Mouse (Mus musculus): ENCODE data around the gene Fas. TPM values are rescaled to one million over a fixed set of nuclear protein-coding genes. Genes with fewer than 3 reads are reported as not detected.

The Fas gene
- polyA plus RNA-seq (2012; rRNA removed) = 12.1 and 14.3 TPM in 2 replicates

DNA sequence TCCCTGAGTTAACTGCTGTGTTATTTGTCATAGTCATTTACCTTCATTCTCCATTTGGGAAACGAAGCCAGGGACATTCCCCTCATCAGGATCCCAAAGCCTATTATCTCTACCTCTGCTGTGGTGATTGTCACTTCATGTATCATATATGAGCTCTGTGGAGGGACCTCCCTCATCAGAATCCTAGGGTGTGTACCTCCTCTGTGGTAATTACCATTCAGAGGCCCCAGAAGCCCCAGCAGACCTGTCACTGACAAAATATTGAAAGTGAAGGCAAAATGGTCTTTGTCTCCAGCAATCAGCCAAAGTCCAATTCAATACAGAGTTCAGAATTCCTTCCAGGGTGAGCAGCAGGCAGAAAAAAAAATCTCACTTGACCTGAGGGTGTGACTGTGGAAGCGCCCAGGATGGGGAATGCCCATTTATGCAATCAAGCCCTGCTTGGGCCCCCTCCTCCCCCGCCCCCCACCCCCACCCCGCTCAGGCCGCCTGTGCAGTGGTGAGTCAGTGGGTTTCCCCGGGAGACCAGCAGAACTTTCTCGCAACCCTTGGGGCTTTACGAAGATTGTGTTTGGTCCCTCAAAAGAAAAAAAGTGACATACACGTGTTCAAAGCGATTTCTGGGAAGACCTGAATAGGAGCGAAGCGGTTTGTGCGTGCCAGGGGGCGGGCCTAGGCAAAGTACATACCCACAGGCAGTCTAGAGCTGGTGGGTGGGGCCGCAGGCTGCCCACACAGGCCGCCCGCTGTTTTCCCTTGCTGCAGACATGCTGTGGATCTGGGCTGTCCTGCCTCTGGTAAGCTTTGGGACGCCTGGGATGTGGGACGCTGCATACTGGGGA lies at the start of gene Fas:
Gene Fas, plus strand, starts transcription at position 719 of the 842 bp plus-strand sequence.
- WGBS = 8% methylated on average over 19 of the region's 19 CpGs
- peak within 1 kb of the TSS; percentile 59 for H3K27ac ChIP-seq (ENCODE audit: control insufficient read depth, insufficient read depth, low read length)
- H3K4me1 ChIP-seq (replicated peaks; ENCODE audit: control insufficient read depth, insufficient read depth, low read length) = peaks cover 37% of the 10 kb centered on the region
- H3K4me3 ChIP-seq (ENCODE audit: control insufficient read depth, insufficient read depth, low read length) = peak within 1 kb of the TSS; percentile 86
- peak; percentile 87 for DNase-seq
- H3K27me3 ChIP-seq (ENCODE audit: control insufficient read depth, insufficient read depth, low read length) = no peaks in the 10 kb centered on the region
- peak; percentile 93 for TF ChIP-seq POLR2A (IDR thresholded peaks at IDR 0.05; ENCODE audit: control insufficient read depth, extremely low read depth, insufficient read depth, low read length, poor library complexity)
- no peak for TF ChIP-seq CTCF (IDR thresholded peaks at IDR 0.05; ENCODE audit: borderline replicate concordance, control insufficient read depth, extremely low read depth, insufficient read depth, low read length, poor library complexity)
- no peaks in the 10 kb centered on the region for H3K36me3 ChIP-seq (ENCODE audit: control insufficient read depth, insufficient read depth, low read length)

- no peak for TF ChIP-seq CTCF (IDR thresholded peaks at IDR 0.05; ENCODE audit: borderline replicate concordance, control insufficient read depth, extremely low read depth, insufficient read depth, low read length, poor library complexity)
- no peak for TF ChIP-seq POLR2A (IDR thresholded peaks at IDR 0.05; ENCODE audit: control insufficient read depth, extremely low read depth, insufficient read depth, low read length, poor library complexity)
- H3K27ac ChIP-seq (ENCODE audit: control insufficient read depth, insufficient read depth, low read length) = no peak overlapping the region
- H3K27me3 ChIP-seq (ENCODE audit: control insufficient read depth, insufficient read depth, low read length) = no peaks in the 10 kb centered on the region
- 82% methylated on average over 15 of the region's 15 CpGs for WGBS
- H3K4me1 ChIP-seq (replicated peaks; ENCODE audit: control insufficient read depth, insufficient read depth, low read length) = peaks cover 3% of the 10 kb centered on the region; the same call in 1 of the 2 replicates
- DNase-seq = no peak
- H3K4me3 ChIP-seq (ENCODE audit: control insufficient read depth, insufficient read depth, low read length) = no peak overlapping the region
- peaks cover 49% of the 10 kb centered on the region for H3K36me3 ChIP-seq (ENCODE audit: control insufficient read depth, insufficient read depth, low read length)
Observed at GRCm38 (mm10) chr19:34241247-34241915, 49.1 kb upstream of the Fas start.

GRCm38 (mm10) chr19:34242925-34243324 lies 47.5 kb upstream of the Fas start:
- DNase-seq = no peak
- Histone ChIP-seq H3K36me3 (ENCODE audit: control insufficient read depth, insufficient read depth, low read length) (peaks cover 37% of the 10 kb centered on the region), H3K27me3 (ENCODE audit: control insufficient read depth, insufficient read depth, low read length) (no peaks in the 10 kb centered on the region), H3K4me1 (replicated peaks; ENCODE audit: control insufficient read depth, insufficient read depth, low read length) (peaks cover 3% of the 10 kb centered on the region; the same call in 1 of the 2 replicates), H3K27ac (ENCODE audit: control insufficient read depth, insufficient read depth, low read length) (no peak overlapping the region), H3K4me3 (ENCODE audit: control insufficient read depth, insufficient read depth, low read length) (no peak overlapping the region)
- TF ChIP-seq POLR2A (IDR thresholded peaks at IDR 0.05; ENCODE audit: control insufficient read depth, extremely low read depth, insufficient read depth, low read length, poor library complexity) (no peak), CTCF (IDR thresholded peaks at IDR 0.05; ENCODE audit: borderline replicate concordance, control insufficient read depth, extremely low read depth, insufficient read depth, low read length, poor library complexity) (no peak)

GRCm38 (mm10) chr19:34244056-34244455 lies 46.4 kb upstream of the Fas start:
- Histone ChIP-seq H3K4me3 (ENCODE audit: control insufficient read depth, insufficient read depth, low read length) (no peak overlapping the region), H3K27ac (ENCODE audit: control insufficient read depth, insufficient read depth, low read length) (no peak overlapping the region), H3K4me1 (replicated peaks; ENCODE audit: control insufficient read depth, insufficient read depth, low read length) (peaks cover 8% of the 10 kb centered on the region), H3K27me3 (ENCODE audit: control insufficient read depth, insufficient read depth, low read length) (no peaks in the 10 kb centered on the region), H3K36me3 (ENCODE audit: control insufficient read depth, insufficient read depth, low read length) (peaks cover 25% of the 10 kb centered on the region)
- DNase-seq = peak; percentile 72
- WGBS = 17% methylated on average over 6 of the region's 6 CpGs
- TF ChIP-seq POLR2A (IDR thresholded peaks at IDR 0.05; ENCODE audit: control insufficient read depth, extremely low read depth, insufficient read depth, low read length, poor library complexity) = no peak
- TF ChIP-seq CTCF (IDR thresholded peaks at IDR 0.05; ENCODE audit: borderline replicate concordance, control insufficient read depth, extremely low read depth, insufficient read depth, low read length, poor library complexity) = no peak

DNA sequence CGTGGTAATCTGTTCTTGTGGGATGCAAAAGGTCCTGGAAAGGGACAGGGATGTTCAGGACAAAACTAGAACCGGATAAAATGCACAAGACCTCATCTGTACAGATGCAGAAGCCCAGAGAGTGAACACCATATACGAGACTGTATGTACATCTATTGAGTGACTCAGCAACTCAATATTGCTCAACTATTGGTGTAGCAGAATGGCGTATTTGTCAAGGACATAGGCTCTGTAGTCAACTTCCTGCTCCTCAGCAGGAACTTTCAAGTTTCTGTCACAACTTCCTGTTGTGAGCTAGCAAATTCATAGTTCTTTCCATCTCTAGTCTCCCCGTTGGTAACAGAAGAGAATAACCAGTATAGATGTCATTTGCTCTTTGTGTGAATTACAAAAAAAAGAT lies 41.9 kb upstream of the Fas start:
- peak; percentile 10 for DNase-seq
- Histone ChIP-seq H3K4me1 (replicated peaks; ENCODE audit: control insufficient read depth, insufficient read depth, low read length) (peaks cover 9% of the 10 kb centered on the region), H3K4me3 (ENCODE audit: control insufficient read depth, insufficient read depth, low read length) (no peak overlapping the region), H3K36me3 (ENCODE audit: control insufficient read depth, insufficient read depth, low read length) (no peaks in the 10 kb centered on the region), H3K27me3 (ENCODE audit: control insufficient read depth, insufficient read depth, low read length) (no peaks in the 10 kb centered on the region), H3K27ac (ENCODE audit: control insufficient read depth, insufficient read depth, low read length) (no peak overlapping the region)
- 52% methylated on average over 5 of the region's 5 CpGs for WGBS
- TF ChIP-seq POLR2A (IDR thresholded peaks at IDR 0.05; ENCODE audit: control insufficient read depth, extremely low read depth, insufficient read depth, low read length, poor library complexity) = no peak
- TF ChIP-seq CTCF (IDR thresholded peaks at IDR 0.05; ENCODE audit: borderline replicate concordance, control insufficient read depth, extremely low read depth, insufficient read depth, low read length, poor library complexity) = no peak

GRCm38 (mm10) chr19:34250621-34251020 lies 39.8 kb upstream of the Fas start:
- DNase-seq = no peak
- Histone ChIP-seq H3K27me3 (ENCODE audit: control insufficient read depth, insufficient read depth, low read length) (no peaks in the 10 kb centered on the region), H3K27ac (ENCODE audit: control insufficient read depth, insufficient read depth, low read length) (no peak overlapping the region), H3K4me3 (ENCODE audit: control insufficient read depth, insufficient read depth, low read length) (no peak overlapping the region), H3K36me3 (ENCODE audit: control insufficient read depth, insufficient read depth, low read length) (no peaks in the 10 kb centered on the region), H3K4me1 (replicated peaks; ENCODE audit: control insufficient read depth, insufficient read depth, low read length) (peaks cover 17% of the 10 kb centered on the region)
- 94% methylated on average over 4 of the region's 4 CpGs for WGBS
- TF ChIP-seq POLR2A (IDR thresholded peaks at IDR 0.05; ENCODE audit: control insufficient read depth, extremely low read depth, insufficient read depth, low read length, poor library complexity) (no peak), CTCF (IDR thresholded peaks at IDR 0.05; ENCODE audit: borderline replicate concordance, control insufficient read depth, extremely low read depth, insufficient read depth, low read length, poor library complexity) (no peak)
